Mouse (Mus musculus) forebrain, embryonic 14.5 days (tissue): ENCODE results near the gene Slc38a10. TPM values are rescaled to one million over a fixed set of nuclear protein-coding genes. Genes with fewer than 3 reads are reported as not detected.

Experiments
- ATAC-seq: fragments of 200-750 bp; cut with Nextera tagmentation; 2 replicates; pipeline ENCODE4 v1.8.0; 2017; ENCODE audit warnings: mild to moderate bottlenecking, moderate library complexity
- DNase-seq: peaks from one replicate; pipeline ENCODE4 v3.0.0-alpha.2; 2015; ENCODE audit warnings: low spot score
- H3K27ac ChIP-seq: fragments of 300-500 bp; sonication (generic); 2 replicates; pipeline ENCODE4 v1.5.1; 2014; ENCODE audit warnings: low read depth, mild to moderate bottlenecking, control low read depth, low read length, moderate library complexity
- H3K27me3 ChIP-seq: fragments of 300-500 bp; sonication (generic); replicated peaks from 2 replicates; pipeline ENCODE4 v1.6.1; 2014; ENCODE audit warnings: low read length, control low read depth, mixed read lengths; ENCODE audit not compliant: control insufficient read depth, insufficient read depth
- H3K36me3 ChIP-seq: fragments of 300-500 bp; sonication (generic); 2 replicates; pipeline ENCODE4 v1.6.1; 2014; ENCODE audit warnings: low read length, control low read depth; ENCODE audit not compliant: control insufficient read depth, insufficient read depth
- H3K4me1 ChIP-seq: fragments of 300-500 bp; sonication (generic); 2 replicates; pipeline ENCODE4 v1.6.1; 2014; ENCODE audit warnings: antibody characterized with exemption, low read length, control low read depth; ENCODE audit not compliant: control insufficient read depth, insufficient read depth
- H3K4me2 ChIP-seq: fragments of 300-500 bp; sonication (generic); 2 replicates; pipeline ENCODE4 v1.6.1; 2014; ENCODE audit warnings: mild to moderate bottlenecking, control low read depth, low read length
- H3K4me3 ChIP-seq: fragments of 300-500 bp; sonication (generic); 2 replicates; pipeline ENCODE4 v1.5.1; 2014; ENCODE audit warnings: low read depth, low read length, control low read depth
- H3K9ac ChIP-seq: fragments of 300-500 bp; sonication (generic); 2 replicates; pipeline ENCODE4 v1.6.1; 2014; ENCODE audit warnings: mild to moderate bottlenecking, low read length, control low read depth, moderate library complexity
- H3K9me3 ChIP-seq: fragments of 300-500 bp; sonication (generic); replicated peaks from 2 replicates; pipeline ENCODE4 v1.6.1; 2016; ENCODE audit warnings: low read length, control low read depth, mixed read lengths; ENCODE audit not compliant: control insufficient read depth
- WGBS: fragments of 180-500 bp; shearing (Covaris S2); extraction: QIAGEN DNeasy Blood & Tissue Kit; methylation state at CpG from one replicate; pipeline ENCODE4 v1.1.7; 2014; 5-methylcytosine and 5-hydroxymethylcytosine counted together
- polyA plus RNA-seq: library from polyadenylated mRNA; unstranded; fragments of >200 nt; fragmentation: Nextera tagmentation; extraction: Ambion mirVana; gene quantifications from 2 replicates; pipeline ENCODE4 v1.2.1, GENCODE M21; 2014

Gene Slc38a10
- polyA plus RNA-seq, 1 experiment from 2014 or later, result 53.6 TPM

GRCm38 (mm10) chr11:120085891-120086627 lies 65.1 kb downstream of the Slc38a10 start:
- under 1% methylated on average over 25 of the region's 25 CpGs for WGBS
- ATAC-seq (peak; percentile 44), DNase-seq (peak; percentile 17)
- H3K4me1 ChIP-seq, result peaks cover 10% of the 10 kb centered on the region
- H3K9ac ChIP-seq, result peak overlapping the region; percentile 97
- peaks cover 30% of the 10 kb centered on the region for H3K36me3 ChIP-seq
- H3K9me3 ChIP-seq, result no peaks in the 10 kb centered on the region
- H3K27ac ChIP-seq, result peak overlapping the region; percentile 82; the same call in 1 of the 2 replicates
- no peaks in the 10 kb centered on the region for H3K27me3 ChIP-seq
- peak overlapping the region; percentile 98 for H3K4me2 ChIP-seq
- peak overlapping the region; percentile 97 for H3K4me3 ChIP-seq

- peaks cover 73% of the 10 kb centered on the region for H3K36me3 ChIP-seq
- H3K4me1 ChIP-seq, result 0 out of 2 replicates have a peak, but pooled peaks cover 1% of the 10 kb centered on the region
These were observed 70.9 kb downstream of the Slc38a10 start for GRCm38 (mm10) chr11:120080282-120080681.

GRCm38 (mm10) chr11:120076191-120076590 lies 75.0 kb downstream of the Slc38a10 start:
- H3K9me3 ChIP-seq, result no peaks in the 10 kb centered on the region
- H3K4me1 ChIP-seq, result no peaks in the 10 kb centered on the region
- H3K27me3 ChIP-seq, result no peaks in the 10 kb centered on the region
- DNase-seq (no peak), ATAC-seq (no peak)
- H3K4me3 ChIP-seq, result no peak overlapping the region
- no peak overlapping the region for H3K4me2 ChIP-seq
- peaks cover 93% of the 10 kb centered on the region for H3K36me3 ChIP-seq
- 87% methylated on average over 3 of the region's 3 CpGs for WGBS
- no peak overlapping the region for H3K27ac ChIP-seq
- H3K9ac ChIP-seq, result no peak overlapping the region

More at GRCm38 (mm10) chr11:120080282-120080681, 70.9 kb downstream of the Slc38a10 start:
- DNase-seq (no peak), ATAC-seq (no peak)
- Histone ChIP-seq H3K9ac (no peak overlapping the region), H3K4me3 (no peak overlapping the region), H3K9me3 (no peaks in the 10 kb centered on the region), H3K27ac (no peak overlapping the region), H3K4me2 (no peak overlapping the region), H3K27me3 (no peaks in the 10 kb centered on the region)
- 86% methylated on average over 6 of the region's 6 CpGs for WGBS

GRCm38 (mm10) chr11:120072986-120073647 lies 78.0 kb downstream of the Slc38a10 start:
- no peak overlapping the region for H3K4me2 ChIP-seq
- no peak overlapping the region for H3K4me3 ChIP-seq
- peaks cover 99% of the 10 kb centered on the region for H3K36me3 ChIP-seq
- H3K9me3 ChIP-seq, result no peaks in the 10 kb centered on the region
- no peaks in the 10 kb centered on the region for H3K4me1 ChIP-seq
- 92% methylated on average over 9 of the region's 9 CpGs for WGBS
- H3K27ac ChIP-seq, result no peak overlapping the region
- DNase-seq (no peak), ATAC-seq (no peak)
- H3K27me3 ChIP-seq, result no peaks in the 10 kb centered on the region
- H3K9ac ChIP-seq, result no peak overlapping the region

- Histone ChIP-seq H3K9me3 (no peaks in the 10 kb centered on the region), H3K36me3 (peaks cover 99% of the 10 kb centered on the region), H3K4me3 (no peak overlapping the region), H3K27ac (no peak overlapping the region), H3K27me3 (no peaks in the 10 kb centered on the region), H3K4me1 (no peaks in the 10 kb centered on the region), H3K9ac (no peak overlapping the region), H3K4me2 (no peak overlapping the region)
- DNase-seq (no peak), ATAC-seq (no peak)
- WGBS, result 87% methylated on average over 7 of the region's 7 CpGs
These were observed 79.3 kb downstream of the Slc38a10 start for GRCm38 (mm10) chr11:120071731-120072320.

GRCm38 (mm10) chr11:120071065-120071464 lies 80.1 kb downstream of the Slc38a10 start:
- Histone ChIP-seq H3K36me3 (peaks cover 99% of the 10 kb centered on the region), H3K9me3 (no peaks in the 10 kb centered on the region), H3K27ac (no peak overlapping the region), H3K4me3 (no peak overlapping the region), H3K9ac (no peak overlapping the region), H3K4me1 (no peaks in the 10 kb centered on the region), H3K4me2 (no peak overlapping the region), H3K27me3 (no peaks in the 10 kb centered on the region)
- ATAC-seq (no peak), DNase-seq (no peak)
- WGBS, result 76% methylated on average over 12 of the region's 12 CpGs

GRCm38 (mm10) chr11:120070286-120070930 lies 80.7 kb downstream of the Slc38a10 start:
- WGBS, result 92% methylated on average over 26 of the region's 27 CpGs
- ATAC-seq, result no peak
- Histone ChIP-seq H3K9me3 (no peaks in the 10 kb centered on the region), H3K4me3 (no peak overlapping the region), H3K27ac (no peak overlapping the region), H3K4me2 (no peak overlapping the region), H3K27me3 (no peaks in the 10 kb centered on the region), H3K4me1 (no peaks in the 10 kb centered on the region), H3K9ac (no peak overlapping the region), H3K36me3 (peaks cover 99% of the 10 kb centered on the region)
- DNase-seq, result no peak

- Histone ChIP-seq H3K9ac (no peak overlapping the region), H3K27ac (no peak overlapping the region), H3K36me3 (peaks cover 97% of the 10 kb centered on the region), H3K4me2 (no peak overlapping the region), H3K27me3 (no peaks in the 10 kb centered on the region), H3K4me3 (no peak overlapping the region), H3K9me3 (no peaks in the 10 kb centered on the region), H3K4me1 (no peaks in the 10 kb centered on the region)
- WGBS, result 65% methylated on average over 11 of the region's 11 CpGs
- ATAC-seq (no peak), DNase-seq (no peak)
These were observed 81.9 kb downstream of the Slc38a10 start for GRCm38 (mm10) chr11:120069261-120069660.
